Mouse (Mus musculus): Measurements from ENCODE around the gene Atp8b5. TPM values are rescaled to one million over a fixed set of nuclear protein-coding genes. Genes with fewer than 3 reads are reported as not detected.

The Atp8b5 gene
- polyA plus RNA-seq, 1 experiment, result not detected

DNA sequence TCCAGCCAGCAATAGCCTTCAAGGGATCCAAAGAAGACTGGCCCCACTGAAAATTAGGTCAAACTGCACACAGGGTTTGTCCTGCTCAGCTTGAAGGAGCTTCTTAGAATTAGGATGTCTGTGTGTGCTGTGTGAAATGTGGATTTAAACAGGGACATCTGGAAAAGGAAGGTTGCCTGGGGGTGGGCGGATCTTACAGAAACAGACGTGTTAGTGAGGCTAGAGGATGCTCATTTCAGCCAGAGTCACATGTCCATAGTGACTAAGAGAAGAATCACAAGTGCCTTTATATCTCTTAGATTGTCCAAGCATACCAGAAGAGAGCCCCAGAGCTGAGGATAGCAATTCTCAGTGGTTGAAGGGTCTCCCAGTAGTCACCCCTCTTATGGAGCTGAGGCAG is 18.1 kb upstream of the Atp8b5 start:
- H3K27ac ChIP-seq (ENCODE audit: insufficient read depth, low read depth, low read length), result no peak overlapping the region
- no peak overlapping the region for H3K4me3 ChIP-seq (ENCODE audit: insufficient read depth, low read length)
- no peak for TF ChIP-seq CTCF (IDR thresholded peaks at IDR 0.05; ENCODE audit: low read depth, low read length)
- no peak for TF ChIP-seq POLR2A (IDR thresholded peaks at IDR 0.05; ENCODE audit: borderline replicate concordance, low read depth, low read length)
- H3K4me1 ChIP-seq (ENCODE audit: control insufficient read depth, insufficient read depth, low read length), result peaks cover 13% of the 10 kb centered on the region

DNA sequence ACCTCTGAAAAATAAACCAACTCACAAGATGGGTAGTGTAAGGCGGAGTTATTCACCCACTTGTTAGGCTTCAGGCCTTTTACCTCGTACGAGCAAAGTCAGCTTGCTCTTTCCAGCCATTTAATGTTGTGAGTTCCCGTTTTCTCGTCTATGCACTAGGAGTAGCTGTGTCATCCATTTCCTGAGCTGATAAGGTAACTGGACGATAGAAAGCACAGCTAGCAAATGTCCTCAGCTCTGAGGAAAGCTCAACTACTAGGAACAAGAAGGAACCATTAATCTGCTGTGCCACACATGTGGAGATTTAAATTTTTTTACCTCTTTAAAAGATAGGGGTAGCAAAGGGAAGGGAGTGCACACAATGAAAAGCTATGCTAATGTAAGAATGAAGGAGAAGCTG is 15.7 kb upstream of the Atp8b5 start:
- Histone ChIP-seq H3K4me3 (ENCODE audit: insufficient read depth, low read length) (no peak overlapping the region), H3K4me1 (ENCODE audit: control insufficient read depth, insufficient read depth, low read length) (peaks cover 13% of the 10 kb centered on the region), H3K27ac (ENCODE audit: insufficient read depth, low read depth, low read length) (no peak overlapping the region)
- TF ChIP-seq CTCF (IDR thresholded peaks at IDR 0.05; ENCODE audit: low read depth, low read length) (no peak), POLR2A (IDR thresholded peaks at IDR 0.05; ENCODE audit: borderline replicate concordance, low read depth, low read length) (no peak)

DNA sequence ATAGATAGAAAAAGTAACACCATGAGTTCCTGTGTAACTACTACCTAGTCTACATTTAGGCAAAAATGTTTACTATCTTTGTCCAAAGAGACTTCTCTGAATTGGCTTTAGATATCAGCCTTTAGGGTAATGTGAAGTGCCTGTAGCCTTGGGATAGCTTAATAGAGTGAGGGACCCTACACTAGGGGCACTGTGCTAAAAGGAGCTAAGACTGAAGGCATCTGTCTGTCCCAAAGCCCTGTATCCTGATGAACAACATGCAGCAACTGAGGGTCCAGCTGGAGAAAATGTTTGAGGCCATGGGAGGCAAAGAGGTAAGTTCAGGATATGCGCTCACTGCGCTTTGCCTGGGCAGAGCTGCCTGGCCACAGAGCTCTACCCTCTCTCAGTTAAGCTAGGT is 9.9 kb upstream of the Atp8b5 start:
- H3K27ac ChIP-seq (ENCODE audit: insufficient read depth, low read depth, low read length), result no peak overlapping the region
- TF ChIP-seq CTCF (IDR thresholded peaks at IDR 0.05; ENCODE audit: low read depth, low read length) (no peak), POLR2A (IDR thresholded peaks at IDR 0.05; ENCODE audit: borderline replicate concordance, low read depth, low read length) (no peak)
- peaks cover 6% of the 10 kb centered on the region for H3K4me1 ChIP-seq (ENCODE audit: control insufficient read depth, insufficient read depth, low read length)
- H3K4me3 ChIP-seq (ENCODE audit: insufficient read depth, low read length), result no peak overlapping the region

DNA sequence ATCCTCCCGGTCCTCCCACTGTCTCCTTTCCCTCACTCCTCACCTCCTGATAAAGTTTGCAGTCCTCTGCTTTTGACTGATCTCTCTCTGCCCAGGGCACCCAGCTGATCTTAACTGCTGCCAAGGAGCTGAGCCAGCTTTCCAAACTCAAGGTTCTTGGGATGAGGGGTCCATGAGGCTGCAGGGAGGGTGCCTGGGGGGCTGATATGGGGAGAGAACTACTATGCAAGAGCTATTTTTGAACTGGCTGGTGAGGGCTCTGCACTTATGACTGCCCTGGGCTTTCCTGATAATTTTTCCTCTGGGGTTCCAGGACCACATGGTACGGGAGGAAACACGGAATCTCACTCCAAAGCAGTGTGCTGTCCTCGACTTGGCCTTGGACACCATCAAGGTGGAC is 8.4 kb upstream of the Atp8b5 start:
- H3K4me1 ChIP-seq (ENCODE audit: control insufficient read depth, insufficient read depth, low read length), result peaks cover 16% of the 10 kb centered on the region
- TF ChIP-seq POLR2A (IDR thresholded peaks at IDR 0.05; ENCODE audit: borderline replicate concordance, low read depth, low read length), result no peak
- no peak for TF ChIP-seq CTCF (IDR thresholded peaks at IDR 0.05; ENCODE audit: low read depth, low read length)
- no peak overlapping the region for H3K27ac ChIP-seq (ENCODE audit: insufficient read depth, low read depth, low read length)
- no peak overlapping the region for H3K4me3 ChIP-seq (ENCODE audit: insufficient read depth, low read length)

DNA sequence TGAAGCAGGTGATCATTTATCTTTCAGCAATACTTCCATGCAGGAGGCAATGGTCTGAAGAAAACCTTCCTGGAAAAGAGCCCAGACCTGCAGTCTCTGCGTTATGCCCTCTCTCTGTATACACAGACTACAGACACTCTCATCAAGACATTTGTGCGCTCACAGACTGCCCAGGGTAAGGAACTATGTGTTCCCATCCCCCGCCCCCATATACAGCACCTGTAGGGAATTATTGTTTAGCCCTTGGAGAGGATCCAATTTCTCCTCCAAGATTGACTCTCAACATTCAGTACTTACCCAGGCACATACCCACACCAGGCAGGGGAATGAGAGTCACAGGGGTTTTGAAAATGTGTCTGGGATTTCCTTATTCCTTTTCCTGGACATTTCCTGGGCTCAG is 7.5 kb upstream of the Atp8b5 start:
- peaks cover 16% of the 10 kb centered on the region for H3K4me1 ChIP-seq (ENCODE audit: control insufficient read depth, insufficient read depth, low read length)
- TF ChIP-seq POLR2A (IDR thresholded peaks at IDR 0.05; ENCODE audit: borderline replicate concordance, low read depth, low read length) (no peak), CTCF (IDR thresholded peaks at IDR 0.05; ENCODE audit: low read depth, low read length) (no peak)
- no peak overlapping the region for H3K27ac ChIP-seq (ENCODE audit: insufficient read depth, low read depth, low read length)
- no peak overlapping the region for H3K4me3 ChIP-seq (ENCODE audit: insufficient read depth, low read length)

DNA sequence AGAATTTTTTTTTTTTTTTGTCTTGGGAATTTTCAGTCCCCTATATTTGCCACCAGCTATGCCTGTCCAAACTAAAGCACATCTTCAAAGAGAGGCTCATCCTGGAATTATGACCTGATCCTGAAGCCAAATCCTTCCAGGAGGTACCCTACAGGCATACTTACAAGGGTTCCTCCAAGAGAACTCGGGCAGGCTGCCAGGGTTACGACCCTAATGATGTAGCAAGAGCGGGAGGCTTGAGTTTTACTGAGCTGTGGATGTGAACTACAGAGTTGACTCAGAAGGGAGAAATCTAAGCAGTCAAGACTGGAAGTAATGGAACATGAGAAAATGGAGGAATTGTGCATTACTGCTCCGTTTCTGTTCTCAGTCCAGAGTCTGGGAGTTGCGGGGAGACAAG is 6.9 kb upstream of the Atp8b5 start:
- no peak overlapping the region for H3K4me3 ChIP-seq (ENCODE audit: insufficient read depth, low read length)
- TF ChIP-seq CTCF (IDR thresholded peaks at IDR 0.05; ENCODE audit: low read depth, low read length), result no peak
- no peak for TF ChIP-seq POLR2A (IDR thresholded peaks at IDR 0.05; ENCODE audit: borderline replicate concordance, low read depth, low read length)
- no peak overlapping the region for H3K27ac ChIP-seq (ENCODE audit: insufficient read depth, low read depth, low read length)
- H3K4me1 ChIP-seq (ENCODE audit: control insufficient read depth, insufficient read depth, low read length), result peaks cover 16% of the 10 kb centered on the region

DNA sequence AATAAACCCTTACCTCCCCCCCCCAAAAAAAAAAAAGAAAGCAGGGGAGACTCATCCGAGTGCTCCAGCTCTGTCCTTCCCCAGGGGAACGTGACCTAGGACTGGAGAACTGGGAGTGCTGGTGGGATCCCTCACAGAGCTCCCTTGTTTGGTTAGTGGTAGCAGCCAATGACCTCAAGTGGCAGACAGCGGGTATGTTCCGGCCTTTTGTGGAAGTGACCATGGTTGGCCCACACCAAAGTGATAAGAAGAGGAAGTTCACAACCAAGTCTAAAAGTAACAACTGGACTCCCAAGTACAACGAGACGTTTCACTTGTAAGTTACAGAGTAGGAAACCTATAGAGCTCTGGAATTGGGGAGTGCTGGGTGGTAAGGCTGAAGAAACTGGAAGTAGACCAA is 4.1 kb upstream of the Atp8b5 start:
- Histone ChIP-seq H3K27ac (ENCODE audit: insufficient read depth, low read depth, low read length) (peak overlapping the region; percentile 50), H3K4me3 (ENCODE audit: insufficient read depth, low read length) (no peak overlapping the region), H3K4me1 (ENCODE audit: control insufficient read depth, insufficient read depth, low read length) (peaks cover 19% of the 10 kb centered on the region)
- no peak for TF ChIP-seq CTCF (IDR thresholded peaks at IDR 0.05; ENCODE audit: low read depth, low read length)
- no peak for TF ChIP-seq POLR2A (IDR thresholded peaks at IDR 0.05; ENCODE audit: borderline replicate concordance, low read depth, low read length)

DNA sequence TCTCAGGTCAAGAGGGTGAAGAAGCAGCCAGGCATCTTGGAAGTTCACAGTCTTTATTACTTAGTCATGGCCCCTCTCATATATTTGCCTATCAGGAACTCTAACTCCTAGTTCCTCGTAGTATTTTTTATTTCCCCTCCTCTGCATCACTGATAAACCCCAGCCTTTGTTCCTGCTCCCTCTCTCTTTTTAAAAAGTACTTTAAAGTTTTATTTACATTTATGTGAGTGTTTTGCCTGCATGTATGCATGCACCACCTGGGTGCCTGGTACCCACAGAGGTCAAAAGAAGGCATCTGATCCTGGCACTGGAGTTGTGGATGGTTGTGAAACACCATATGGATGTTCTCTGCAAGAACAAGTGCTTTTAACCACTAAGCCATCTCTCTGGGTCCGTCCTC is 813 bp upstream of the Atp8b5 start:
- TF ChIP-seq POLR2A (IDR thresholded peaks at IDR 0.05; ENCODE audit: borderline replicate concordance, low read depth, low read length) (no peak), CTCF (IDR thresholded peaks at IDR 0.05; ENCODE audit: low read depth, low read length) (no peak)
- peaks cover 16% of the 10 kb centered on the region for H3K4me1 ChIP-seq (ENCODE audit: control insufficient read depth, insufficient read depth, low read length)
- no peak overlapping the region for H3K4me3 ChIP-seq (ENCODE audit: insufficient read depth, low read length)

DNA sequence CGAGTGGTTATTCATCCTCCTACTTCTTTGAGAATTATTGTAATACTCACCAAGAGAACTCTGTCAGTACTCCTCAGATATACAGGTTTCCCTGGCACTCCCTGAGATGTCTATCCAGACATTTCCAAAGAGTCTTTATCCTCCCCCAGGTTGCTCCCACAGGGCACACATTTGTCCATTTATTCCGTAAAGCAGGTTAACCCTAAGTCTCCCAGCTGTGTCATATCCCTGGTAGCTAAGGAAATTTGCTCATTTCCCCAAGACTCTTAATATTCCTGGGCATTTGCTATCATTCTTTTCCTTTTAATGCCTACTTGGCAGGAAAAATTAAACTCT is 332 bp downstream of the Atp8b5 start:
- Histone ChIP-seq H3K4me3 (ENCODE audit: insufficient read depth, low read length) (peak overlapping the region; percentile 16; the same call in 1 of the 2 replicates), H3K27ac (ENCODE audit: insufficient read depth, low read depth, low read length) (no peak overlapping the region), H3K4me1 (ENCODE audit: control insufficient read depth, insufficient read depth, low read length) (peaks cover 16% of the 10 kb centered on the region)
- no peak for TF ChIP-seq CTCF (IDR thresholded peaks at IDR 0.05; ENCODE audit: low read depth, low read length)
- TF ChIP-seq POLR2A (IDR thresholded peaks at IDR 0.05; ENCODE audit: borderline replicate concordance, low read depth, low read length), result no peak

More for the DNA sequence above, 813 bp upstream of the Atp8b5 start:
- H3K27ac ChIP-seq (ENCODE audit: insufficient read depth, low read depth, low read length), result no peak overlapping the region

DNA sequence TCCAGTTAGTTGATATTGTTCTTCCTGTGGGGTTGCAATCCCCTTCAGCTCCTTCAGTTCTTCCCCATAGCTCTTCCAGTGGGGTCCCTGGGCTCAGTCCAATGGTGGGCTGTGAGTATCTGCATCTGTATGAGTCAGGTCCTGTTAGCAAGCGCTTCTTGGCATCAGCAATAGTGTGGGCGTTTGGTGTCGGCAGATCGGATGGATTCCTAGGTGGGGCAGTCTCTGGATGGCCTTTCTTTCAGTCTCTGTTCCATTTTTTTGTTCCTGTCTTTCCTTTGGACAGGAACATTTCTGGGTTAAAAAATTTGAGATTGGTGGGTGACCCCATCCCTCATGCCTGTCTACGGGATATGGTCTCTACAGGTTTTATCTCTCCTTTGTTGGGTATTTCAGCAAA is 18.5 kb downstream of the Atp8b5 start:
- peaks cover 4% of the 10 kb centered on the region for H3K4me1 ChIP-seq (ENCODE audit: control insufficient read depth, insufficient read depth, low read length)
- no peak overlapping the region for H3K27ac ChIP-seq (ENCODE audit: insufficient read depth, low read depth, low read length)
- H3K4me3 ChIP-seq (ENCODE audit: insufficient read depth, low read length), result no peak overlapping the region
- no peak for TF ChIP-seq POLR2A (IDR thresholded peaks at IDR 0.05; ENCODE audit: borderline replicate concordance, low read depth, low read length)
- TF ChIP-seq CTCF (IDR thresholded peaks at IDR 0.05; ENCODE audit: low read depth, low read length), result no peak

DNA sequence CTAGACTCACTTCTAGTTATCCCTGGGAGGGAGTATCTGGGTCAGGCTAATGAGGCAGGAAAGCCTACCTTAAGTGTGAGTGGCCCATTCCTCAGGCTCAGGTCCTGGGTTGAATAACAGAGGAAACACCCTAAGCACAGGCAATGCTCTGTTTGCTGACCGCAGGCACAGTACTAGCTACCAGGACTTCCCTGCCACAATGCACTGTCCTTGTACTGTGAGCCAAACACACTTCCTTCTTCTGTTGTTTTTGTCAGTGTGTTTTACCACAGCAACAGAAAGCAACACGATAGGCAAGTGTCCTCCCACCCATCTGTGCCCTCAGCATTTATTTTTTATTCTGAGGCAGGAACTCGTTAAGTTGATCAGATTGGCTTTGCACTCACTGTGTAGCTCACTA is 20.3 kb downstream of the Atp8b5 start:
- TF ChIP-seq POLR2A (IDR thresholded peaks at IDR 0.05; ENCODE audit: borderline replicate concordance, low read depth, low read length) (no peak), CTCF (IDR thresholded peaks at IDR 0.05; ENCODE audit: low read depth, low read length) (no peak)
- H3K4me3 ChIP-seq (ENCODE audit: insufficient read depth, low read length), result no peak overlapping the region
- peak overlapping the region; percentile 38; the same call in 1 of the 2 replicates for H3K27ac ChIP-seq (ENCODE audit: insufficient read depth, low read depth, low read length)
- H3K4me1 ChIP-seq (ENCODE audit: control insufficient read depth, insufficient read depth, low read length), result peaks cover 4% of the 10 kb centered on the region
